Mouse (Mus musculus) adrenal gland, adult 18-20 months (tissue): ENCODE measurements around the gene Jade1. TPM values are rescaled to one million over a fixed set of nuclear protein-coding genes. Genes with fewer than 3 reads are reported as not detected.

ENCODE experiments used
- DNase-seq, 2 experiments: peaks; one replicate each; pipeline ENCODE4 v3.0.0; 2021 to 2022; ENCODE audit warnings: low spot score in 2 of 2
- long read RNA-seq, 2 experiments: library from polyadenylated mRNA; stranded (forward); transcript quantifications; one replicate each; pipeline ENCODE4 v2.0.0; 2021
- total RNA-seq, 2 experiments: library from RNA; stranded (reverse); gene quantifications; 1 replicate in 1 of 2; 2 replicates in 1 of 2; pipeline ENCODE4 v1.2.3; 2021

Gene Jade1
- 10 to 100 TPM; 42.0 to 46.9 TPM for total RNA-seq
- long read RNA-seq, experiment 1, full-length matches to known transcripts: 17 of 32 reads
- long read RNA-seq, experiment 1, partial matches to known transcripts: 10 of 32 reads
- long read RNA-seq, experiment 1, other reads (novel, unspliced or antisense): 5 of 32 reads
- long read RNA-seq, experiment 2, full-length matches to known transcripts: 104 of 136 reads
- long read RNA-seq, experiment 2, partial matches to known transcripts: 19 of 136 reads
- long read RNA-seq, experiment 2, other reads (novel, unspliced or antisense): 13 of 136 reads

GRCm38 (mm10) chr3:41555491-41556381 lies at the start of gene Jade1:
Gene Jade1, plus strand, starts transcription at chr3:41555731.
- no peak for DNase-seq

DNA sequence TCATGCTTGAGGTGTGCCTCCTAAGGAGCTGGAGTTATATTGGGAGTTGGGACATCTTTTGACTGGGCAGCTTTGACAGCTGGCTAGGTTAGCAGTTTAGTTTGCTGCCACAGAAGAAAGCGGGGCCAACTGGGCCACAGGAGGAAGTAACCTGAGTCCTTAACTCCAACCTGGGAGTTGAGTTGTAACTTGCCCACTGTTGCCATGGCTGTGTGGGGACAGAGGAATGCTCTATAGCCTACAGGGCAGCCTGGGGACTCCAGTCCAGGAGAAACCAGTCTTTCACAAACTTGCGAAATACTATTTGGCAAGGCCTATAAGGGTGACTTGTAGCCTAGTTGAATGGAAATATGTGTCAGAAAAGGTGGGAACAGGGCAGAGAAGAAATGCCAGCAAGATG lies 46.1 kb upstream of the Jade1 start:
- no peak for DNase-seq

GRCm38 (mm10) chr3:41510191-41510590 lies 45.3 kb upstream of the Jade1 start:
- DNase-seq: no peak

GRCm38 (mm10) chr3:41510750-41511149 lies 44.8 kb upstream of the Jade1 start:
- no peak for DNase-seq

GRCm38 (mm10) chr3:41514003-41514402 lies 41.5 kb upstream of the Jade1 start:
- DNase-seq: no peak

- no peak for DNase-seq
Measured at GRCm38 (mm10) chr3:41514683-41515305, 40.7 kb upstream of the Jade1 start.

- DNase-seq: no peak
Measured at GRCm38 (mm10) chr3:41516961-41517518, 38.5 kb upstream of the Jade1 start.

DNA sequence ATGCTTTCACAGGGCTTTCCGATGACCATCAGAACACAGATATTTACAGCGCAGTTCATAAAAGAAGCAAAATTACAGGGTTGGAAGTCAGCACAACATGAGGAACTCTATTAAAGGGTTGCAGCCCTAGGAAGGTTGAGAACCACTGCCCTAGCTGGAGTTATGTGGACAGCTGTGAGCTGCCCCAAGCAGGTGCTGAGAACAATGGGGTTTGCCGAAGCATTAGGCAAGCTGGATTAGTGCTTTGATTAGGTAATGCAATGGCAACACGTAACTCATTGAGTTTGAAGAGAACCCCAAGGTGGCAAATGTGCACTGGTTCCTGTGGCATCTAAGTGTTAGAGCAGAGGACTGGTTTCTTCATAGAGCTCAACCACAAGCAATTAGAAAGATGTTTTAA lies 34.6 kb upstream of the Jade1 start:
- DNase-seq: no peak

- DNase-seq: no peak
Measured at GRCm38 (mm10) chr3:41521733-41522132, 33.8 kb upstream of the Jade1 start.

DNA sequence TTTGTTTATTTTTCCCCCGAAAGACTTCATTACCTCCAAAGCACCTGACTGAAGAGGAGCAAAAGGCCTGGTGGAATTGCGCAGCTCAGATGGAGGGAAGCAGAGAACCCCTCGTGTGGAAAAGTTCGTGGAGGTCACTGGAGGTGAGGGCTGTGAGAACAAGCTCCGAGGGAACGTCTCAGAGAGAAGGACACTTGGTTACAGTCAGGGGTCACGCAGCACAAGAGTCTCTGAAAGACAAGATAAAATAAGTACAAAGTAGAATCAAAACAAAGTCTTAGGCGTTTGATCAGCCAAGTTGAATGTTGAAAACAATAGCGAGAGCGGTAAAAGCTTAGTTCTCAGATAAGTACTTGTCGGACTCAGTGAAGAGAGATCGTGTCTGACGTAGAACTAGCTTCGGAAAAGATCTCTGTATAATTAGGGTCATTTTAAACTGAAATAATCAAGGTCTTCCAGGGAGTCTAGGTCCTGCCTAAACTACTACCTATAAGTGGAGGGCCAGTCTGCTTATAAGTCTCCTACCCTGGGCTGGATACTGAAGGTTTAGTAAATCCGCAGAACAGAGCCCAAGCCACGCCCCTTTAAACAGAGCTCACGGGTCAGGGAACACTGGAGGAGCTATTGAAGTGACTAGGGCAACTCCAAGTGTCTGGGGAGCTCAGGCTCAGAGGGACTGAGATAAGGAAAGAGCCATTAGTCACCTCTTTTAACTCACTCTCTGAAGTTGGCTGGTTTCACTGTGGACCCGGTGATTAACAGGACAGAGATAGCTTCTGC lies 33.1 kb upstream of the Jade1 start:
- DNase-seq: no peak

DNA sequence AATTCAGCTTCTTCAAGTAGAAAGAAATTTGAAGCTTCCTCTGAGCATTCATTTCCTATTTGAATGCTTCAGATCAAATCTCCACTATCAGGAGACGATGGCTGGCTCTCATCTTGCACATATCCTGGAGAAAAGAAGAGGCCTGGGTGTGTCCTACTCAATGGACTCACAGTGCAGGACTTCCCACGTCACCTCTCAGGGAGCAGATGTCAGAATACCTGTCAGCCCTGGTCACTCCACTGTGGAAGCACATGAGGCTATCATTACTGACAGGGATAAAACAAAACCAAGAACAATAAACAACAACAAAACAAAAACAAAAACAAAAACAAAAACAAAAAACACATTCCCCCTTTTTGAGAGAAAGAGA lies 32.5 kb upstream of the Jade1 start:
- no peak for DNase-seq

DNA sequence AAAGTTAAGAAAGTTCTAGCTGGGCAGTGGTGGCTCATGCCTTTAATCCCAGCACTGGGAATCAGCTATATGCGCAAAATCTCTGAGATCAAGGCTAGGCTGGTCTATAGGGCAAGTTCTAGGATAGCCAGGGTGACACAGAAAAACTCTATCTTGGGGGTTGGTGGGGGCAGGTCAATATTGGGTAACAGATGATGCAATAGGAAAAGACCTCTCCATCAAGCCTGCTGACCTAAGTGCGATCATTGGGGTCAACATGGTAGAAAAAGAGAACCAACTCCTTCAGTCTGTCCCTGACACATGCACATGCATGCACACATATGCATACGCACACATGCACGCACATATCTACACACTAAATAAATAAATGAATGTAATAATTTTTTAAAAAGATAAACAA lies 32.1 kb upstream of the Jade1 start:
- no peak for DNase-seq

DNA sequence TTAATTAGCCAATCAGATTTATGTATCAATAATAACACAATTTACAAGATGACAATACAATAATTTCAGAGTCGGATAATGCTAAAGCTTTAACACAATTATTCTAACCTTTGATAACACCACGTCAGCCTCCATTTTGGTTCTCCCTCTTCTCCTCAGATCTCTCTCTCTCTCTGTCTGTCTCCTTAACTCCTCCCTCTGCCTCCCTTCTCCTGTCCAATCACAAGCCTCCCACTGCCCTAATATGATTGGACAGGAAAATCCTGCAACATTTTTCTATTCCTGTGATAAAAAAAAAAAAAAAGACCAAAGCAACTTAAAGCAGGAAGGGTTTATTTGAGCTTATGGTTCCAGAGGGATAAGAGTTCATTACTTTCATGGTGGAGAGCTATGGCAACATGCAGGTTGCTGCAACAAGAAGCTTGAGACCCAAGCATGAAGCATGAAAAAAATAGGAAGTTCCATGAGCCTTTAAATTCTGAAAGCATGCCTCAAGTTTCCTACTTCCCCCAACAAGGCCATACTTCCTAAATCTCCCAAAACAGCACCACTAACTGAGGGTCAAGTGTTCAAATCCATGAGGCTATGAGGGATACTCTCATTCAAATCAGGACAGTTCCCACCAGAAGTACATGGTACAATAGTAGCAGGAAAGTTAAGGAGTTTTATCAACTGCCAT lies 27.1 kb upstream of the Jade1 start:
- DNase-seq: no peak

GRCm38 (mm10) chr3:41530156-41530555 lies 25.4 kb upstream of the Jade1 start:
- no peak for DNase-seq

DNA sequence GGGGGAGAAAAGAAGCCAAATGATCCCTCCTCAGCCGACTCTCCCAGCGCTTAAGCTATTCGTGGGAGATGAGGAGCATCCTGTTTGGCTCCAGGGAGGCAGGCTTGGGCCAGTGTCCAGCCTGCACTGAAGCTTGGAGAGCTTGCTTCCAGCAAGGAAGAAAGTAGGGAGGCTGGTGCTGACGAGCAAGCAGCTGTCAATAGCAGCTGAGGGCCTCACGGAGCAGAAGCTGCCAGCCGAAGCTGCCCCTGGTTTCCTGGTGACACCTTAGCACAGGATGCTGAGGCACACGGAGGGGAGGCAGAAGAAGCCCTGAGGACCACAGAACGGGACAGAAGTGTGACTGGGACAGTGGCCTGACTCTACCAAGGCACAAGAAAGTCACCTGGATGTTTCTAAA lies 24.0 kb upstream of the Jade1 start:
- DNase-seq: no peak

DNA sequence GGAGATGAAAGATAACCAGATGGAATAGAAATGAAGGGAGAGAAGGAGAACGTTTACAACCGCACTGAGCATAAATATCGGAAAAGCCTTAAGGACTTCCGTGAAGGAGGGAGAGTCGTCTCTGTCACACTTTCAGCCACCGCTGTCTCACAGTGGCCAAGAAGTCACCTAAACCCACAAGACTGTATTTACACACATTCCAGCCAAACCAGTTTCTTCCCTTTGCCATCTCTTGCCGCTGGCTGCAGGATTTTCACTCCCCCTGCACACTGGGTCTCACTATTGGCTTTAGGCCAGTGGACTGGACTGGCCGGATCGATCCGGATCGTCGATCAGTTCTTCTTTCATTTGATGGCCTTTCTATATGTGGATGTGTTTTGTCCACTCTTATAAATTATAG lies 23.4 kb upstream of the Jade1 start:
- DNase-seq: no peak

DNA sequence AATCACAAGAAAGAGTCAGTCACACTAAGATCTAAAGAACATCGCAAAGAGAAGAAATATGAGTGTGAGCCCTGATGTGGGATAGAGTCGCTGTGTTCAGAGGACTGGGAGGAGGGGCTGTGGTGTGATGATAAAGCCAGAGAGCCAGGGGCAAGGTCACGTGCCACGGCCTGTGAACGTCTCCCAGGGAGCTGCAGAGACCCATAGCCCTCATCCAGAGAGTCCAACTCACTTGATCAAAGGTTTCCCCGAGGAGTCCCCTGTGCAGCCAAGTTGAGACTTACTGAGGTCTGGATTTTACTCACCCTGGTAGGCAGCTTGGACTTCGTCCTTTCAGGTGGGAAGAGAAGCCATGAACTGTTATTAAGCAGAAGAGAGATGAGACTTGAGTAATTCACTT lies 21.9 kb upstream of the Jade1 start:
- DNase-seq: no peak

- DNase-seq: no peak
Measured at GRCm38 (mm10) chr3:41537957-41538356, 17.6 kb upstream of the Jade1 start.

- DNase-seq: no peak
Measured at GRCm38 (mm10) chr3:41541313-41541712, 14.2 kb upstream of the Jade1 start.

DNA sequence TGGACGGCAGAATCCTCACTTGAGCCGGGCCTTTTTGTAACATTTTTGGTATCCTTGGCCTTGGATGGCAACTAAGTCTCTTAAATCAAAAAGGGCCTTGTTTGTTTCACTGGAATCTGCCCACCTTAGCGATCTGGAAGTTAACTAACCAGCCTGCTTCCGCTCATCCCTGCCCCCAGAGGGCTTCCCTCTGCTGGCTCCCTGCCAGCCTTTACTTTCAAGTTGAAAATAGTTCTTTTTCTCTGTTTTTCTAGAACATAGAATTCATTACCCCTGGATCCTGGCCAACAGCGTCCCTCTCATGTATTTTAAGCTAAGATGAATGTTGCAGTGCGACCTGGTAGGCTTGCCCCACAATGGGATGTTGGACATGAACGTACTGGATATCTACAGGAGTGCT lies 11.1 kb upstream of the Jade1 start:
- DNase-seq: no peak
